Mouse (Mus musculus) erythroblast, embryonic 14.5 days (primary cell): Measurements from ENCODE around the gene Zfp663.

Experiments
- GATA1 ChIP-seq: IDR thresholded peaks from 2 replicates; pipeline ENCODE4 v1.6.1; 2012; ENCODE audit warnings: low read length, inconsistent platforms, mixed read lengths
- TAL1 ChIP-seq: IDR thresholded peaks from 3 replicates; pipeline ENCODE4 v1.6.1; 2012; ENCODE audit warnings: low read length, inconsistent platforms, mixed read lengths

GRCm38 (mm10) chr2:165323484-165323883 is 45.0 kb downstream of the Zfp663 start:
- TF ChIP-seq GATA1 (no peak), TAL1 (no peak)
